Mouse (Mus musculus): ENCODE results near the gene Gm8374.
"Not testable (repeated sequence)": the region's sequence is repeated elsewhere in the genome, so short reads cannot be mapped to it uniquely, and the experiment has no call there.

Gene Gm8374

GRCm38 (mm10) chr14:7365034-7365433 lies at the start of gene Gm8374:
TSS of gene Gm8374 (minus strand) at chr14:7365134.
- not testable (repeated sequence) for DNase-seq (ENCODE audit: low read depth, low spot score)

- not testable (repeated sequence) for DNase-seq (ENCODE audit: low read depth, low spot score)
Measured at GRCm38 (mm10) chr14:7332295-7332694, 32.6 kb downstream of the Gm8374 start, which contains the start of gene Gm5797. TSS of gene Gm5797 (minus strand) at chr14:7332395.

- peak; percentile 12 for DNase-seq (ENCODE audit: low read depth, low spot score)
Measured at GRCm38 (mm10) chr14:7315093-7315492, 49.8 kb downstream of the Gm8374 start.

- DNase-seq (ENCODE audit: low read depth, low spot score), result not testable (repeated sequence)
Measured at GRCm38 (mm10) chr14:7314661-7315060, 50.3 kb downstream of the Gm8374 start, which contains the start of gene Gm3739. TSS of gene Gm3739 (minus strand) at chr14:7315049.
